Mouse (Mus musculus): ENCODE data around the gene Nexn. TPM values are rescaled to one million over a fixed set of nuclear protein-coding genes. Genes with fewer than 3 reads are reported as not detected.

The Nexn gene
- total RNA-seq, 1 experiment: 3.1 TPM

- peak overlapping the region in 1 of 2 experiments; percentile 24; a peak in 3 of 4 replicates for H3K4me3 ChIP-seq (ENCODE audit: insufficient read depth in 1 of 2, low read depth in 1 of 2, low read length in 2 of 2, poor library complexity in 1 of 2, severe bottlenecking in 1 of 2)
- H3K9ac ChIP-seq (ENCODE audit: insufficient read depth, low read depth, low read length, poor library complexity, severe bottlenecking): peak overlapping the region; percentile 61; the same call in 1 of the 2 replicates
- TF ChIP-seq HCFC1 (IDR thresholded peaks at IDR 0.05; ENCODE audit: borderline replicate concordance, insufficient read depth, low read length) (no peak), ZC3H11A (IDR thresholded peaks at IDR 0.05; ENCODE audit: borderline replicate concordance, low read depth, low read length) (no peak), CHD2 (IDR thresholded peaks at IDR 0.05; ENCODE audit: low read depth, low read length) (no peak), ZNF384 (IDR thresholded peaks at IDR 0.05; ENCODE audit: low read depth, low read length) (no peak), MAFK (IDR thresholded peaks at IDR 0.05; ENCODE audit: insufficient read depth, low read depth, low read length) (no peak)
- no peaks in the 10 kb centered on the region; a peak in 1 of 4 replicates for H3K4me1 ChIP-seq (ENCODE audit: control insufficient read depth in 2 of 2, insufficient read depth in 2 of 2, low read length in 2 of 2, poor library complexity in 1 of 2)
- H3K9me3 ChIP-seq (ENCODE audit: control insufficient read depth, insufficient read depth, low read depth, low read length): no peaks in the 10 kb centered on the region
- DNase-seq (ENCODE audit: low read depth, low spot score): peak; percentile 56
- H3K36me3 ChIP-seq (ENCODE audit: control insufficient read depth, insufficient read depth, low read length, poor library complexity, severe bottlenecking): no peaks in the 10 kb centered on the region
- in situ Hi-C loops (cut with MboI; ENCODE audit: low sequenced_read_pairs in 2 of 2, unreplicated experiment in 2 of 2): no loop called here
- no peak overlapping the region for H3K27ac ChIP-seq (ENCODE audit: insufficient read depth, low read depth, low read length, poor library complexity, severe bottlenecking)
These were observed 72.5 kb downstream of the Nexn start for GRCm38 (mm10) chr3:152193635-152194097.

DNA sequence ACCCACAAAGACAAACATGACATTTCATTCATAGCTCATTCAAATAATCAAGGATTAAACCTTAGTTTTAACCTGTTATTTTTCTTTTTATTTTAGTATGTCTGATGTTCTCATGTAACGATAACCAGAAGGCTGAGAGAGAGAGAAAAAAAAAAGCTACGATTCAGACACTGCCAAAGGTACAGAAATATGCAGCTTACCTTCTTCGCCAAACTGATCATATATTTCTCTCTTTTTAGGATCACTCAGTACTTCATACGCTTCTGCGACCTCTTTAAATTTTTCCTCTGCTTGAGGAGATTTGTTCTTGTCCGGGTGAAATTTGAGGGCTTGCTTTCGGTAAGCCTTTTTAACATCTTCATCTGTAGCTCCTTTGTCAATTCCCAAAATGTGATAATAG, 73.0 kb downstream of the Nexn start:
- in situ Hi-C loops (cut with MboI; ENCODE audit: low sequenced_read_pairs in 2 of 2, unreplicated experiment in 2 of 2): no loop called here
- no peaks in the 10 kb centered on the region for H3K9me3 ChIP-seq (ENCODE audit: control insufficient read depth, insufficient read depth, low read depth, low read length)
- TF ChIP-seq CHD2 (IDR thresholded peaks at IDR 0.05; ENCODE audit: low read depth, low read length): no peak
- TF ChIP-seq ZC3H11A (IDR thresholded peaks at IDR 0.05; ENCODE audit: borderline replicate concordance, low read depth, low read length): no peak
- no peak for TF ChIP-seq MAFK (IDR thresholded peaks at IDR 0.05; ENCODE audit: insufficient read depth, low read depth, low read length)
- TF ChIP-seq ZNF384 (IDR thresholded peaks at IDR 0.05; ENCODE audit: low read depth, low read length): no peak
- TF ChIP-seq HCFC1 (IDR thresholded peaks at IDR 0.05; ENCODE audit: borderline replicate concordance, insufficient read depth, low read length): no peak
- no peaks in the 10 kb centered on the region; a peak in 1 of 4 replicates for H3K4me1 ChIP-seq (ENCODE audit: control insufficient read depth in 2 of 2, insufficient read depth in 2 of 2, low read length in 2 of 2, poor library complexity in 1 of 2)
- H3K9ac ChIP-seq (ENCODE audit: insufficient read depth, low read depth, low read length, poor library complexity, severe bottlenecking): no peak overlapping the region
- no peaks in the 10 kb centered on the region for H3K36me3 ChIP-seq (ENCODE audit: control insufficient read depth, insufficient read depth, low read length, poor library complexity, severe bottlenecking)
- no peak overlapping the region for H3K27ac ChIP-seq (ENCODE audit: insufficient read depth, low read depth, low read length, poor library complexity, severe bottlenecking)
- DNase-seq (ENCODE audit: low read depth, low spot score): no peak
- H3K4me3 ChIP-seq (ENCODE audit: insufficient read depth in 1 of 2, low read depth in 1 of 2, low read length in 2 of 2, poor library complexity in 1 of 2, severe bottlenecking in 1 of 2): peak overlapping the region in 1 of 2 experiments; percentile 15; a peak in 3 of 4 replicates

DNA sequence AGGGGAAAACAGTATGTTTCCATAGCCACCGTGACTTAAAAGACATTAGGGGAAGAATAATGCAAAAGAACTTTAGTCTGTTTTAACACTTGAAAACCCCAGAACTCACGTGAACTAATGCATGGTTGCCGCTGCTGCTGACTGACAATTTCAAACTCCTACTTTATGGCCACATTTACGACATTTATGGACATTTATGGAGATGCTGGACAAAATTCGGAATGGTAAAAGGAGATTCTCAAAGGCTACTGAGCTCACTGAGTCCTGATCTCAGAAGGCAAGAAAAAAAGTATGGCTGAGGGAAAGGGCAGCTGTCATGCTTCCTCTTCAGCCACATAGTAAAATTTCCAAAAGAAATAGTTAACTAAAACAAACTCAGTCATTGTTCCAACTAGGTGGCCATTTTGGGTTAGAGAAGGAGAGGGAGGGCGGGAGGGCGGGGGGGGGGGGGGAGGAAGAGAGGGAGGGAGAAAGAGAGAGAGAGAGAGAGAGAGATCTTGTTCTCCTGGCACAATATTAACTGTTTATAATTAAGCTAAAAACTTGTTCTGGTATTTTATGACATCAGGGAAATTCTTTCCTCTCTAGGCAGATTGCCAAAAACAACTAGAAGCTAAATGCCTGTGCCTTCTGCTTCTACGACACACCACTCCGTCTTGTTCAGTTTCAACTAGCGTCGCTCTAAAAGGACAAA, 73.8 kb downstream of the Nexn start:
- no peak for DNase-seq (ENCODE audit: low read depth, low spot score)
- in situ Hi-C loops (cut with MboI; ENCODE audit: low sequenced_read_pairs in 2 of 2, unreplicated experiment in 2 of 2): no loop called here
- no peaks in the 10 kb centered on the region; a peak in 1 of 4 replicates for H3K4me1 ChIP-seq (ENCODE audit: control insufficient read depth in 2 of 2, insufficient read depth in 2 of 2, low read length in 2 of 2, poor library complexity in 1 of 2)
- no peak overlapping the region for H3K9ac ChIP-seq (ENCODE audit: insufficient read depth, low read depth, low read length, poor library complexity, severe bottlenecking)
- H3K27ac ChIP-seq (ENCODE audit: insufficient read depth, low read depth, low read length, poor library complexity, severe bottlenecking): no peak overlapping the region
- TF ChIP-seq MAFK (IDR thresholded peaks at IDR 0.05; ENCODE audit: insufficient read depth, low read depth, low read length) (no peak), ZC3H11A (IDR thresholded peaks at IDR 0.05; ENCODE audit: borderline replicate concordance, low read depth, low read length) (no peak), ZNF384 (IDR thresholded peaks at IDR 0.05; ENCODE audit: low read depth, low read length) (no peak), HCFC1 (IDR thresholded peaks at IDR 0.05; ENCODE audit: borderline replicate concordance, insufficient read depth, low read length) (no peak), CHD2 (IDR thresholded peaks at IDR 0.05; ENCODE audit: low read depth, low read length) (no peak)
- no peaks in the 10 kb centered on the region for H3K36me3 ChIP-seq (ENCODE audit: control insufficient read depth, insufficient read depth, low read length, poor library complexity, severe bottlenecking)
- H3K9me3 ChIP-seq (ENCODE audit: control insufficient read depth, insufficient read depth, low read depth, low read length): no peaks in the 10 kb centered on the region
- H3K4me3 ChIP-seq (ENCODE audit: insufficient read depth in 1 of 2, low read depth in 1 of 2, low read length in 2 of 2, poor library complexity in 1 of 2, severe bottlenecking in 1 of 2): no peak overlapping the region

- no peak for TF ChIP-seq CHD2 (IDR thresholded peaks at IDR 0.05; ENCODE audit: low read depth, low read length)
- no peak for TF ChIP-seq ZNF384 (IDR thresholded peaks at IDR 0.05; ENCODE audit: low read depth, low read length)
- no peak for TF ChIP-seq MAFK (IDR thresholded peaks at IDR 0.05; ENCODE audit: insufficient read depth, low read depth, low read length)
- no peak for TF ChIP-seq HCFC1 (IDR thresholded peaks at IDR 0.05; ENCODE audit: borderline replicate concordance, insufficient read depth, low read length)
- no peak for TF ChIP-seq ZC3H11A (IDR thresholded peaks at IDR 0.05; ENCODE audit: borderline replicate concordance, low read depth, low read length)
- no peak for DNase-seq (ENCODE audit: low read depth, low spot score)
- no peaks in the 10 kb centered on the region for H3K9me3 ChIP-seq (ENCODE audit: control insufficient read depth, insufficient read depth, low read depth, low read length)
- in situ Hi-C loops (cut with MboI; ENCODE audit: low sequenced_read_pairs in 2 of 2, unreplicated experiment in 2 of 2): no loop called here
- no peak overlapping the region for H3K27ac ChIP-seq (ENCODE audit: insufficient read depth, low read depth, low read length, poor library complexity, severe bottlenecking)
- H3K4me3 ChIP-seq (ENCODE audit: insufficient read depth in 1 of 2, low read depth in 1 of 2, low read length in 2 of 2, poor library complexity in 1 of 2, severe bottlenecking in 1 of 2): no peak overlapping the region
- H3K36me3 ChIP-seq (ENCODE audit: control insufficient read depth, insufficient read depth, low read length, poor library complexity, severe bottlenecking): no peaks in the 10 kb centered on the region
- H3K4me1 ChIP-seq (ENCODE audit: control insufficient read depth in 2 of 2, insufficient read depth in 2 of 2, low read length in 2 of 2, poor library complexity in 1 of 2): no peaks in the 10 kb centered on the region
- no peak overlapping the region for H3K9ac ChIP-seq (ENCODE audit: insufficient read depth, low read depth, low read length, poor library complexity, severe bottlenecking)
These were observed 74.3 kb downstream of the Nexn start for GRCm38 (mm10) chr3:152191791-152192237.

Data from ES-E14 (cell line).